Mouse (Mus musculus) heart, embryonic 11.5 days (tissue): ENCODE results near the gene Synj2bp. TPM values are rescaled to one million over a fixed set of nuclear protein-coding genes. Genes with fewer than 3 reads are reported as not detected.
A peak's percentile ranks its signal among the peaks of the same experiment; 100 is the strongest.
"Not testable (repeated sequence)": the region's sequence is repeated elsewhere in the genome, so short reads cannot be mapped to it uniquely, and the experiment has no call there.

Experiments used
- ATAC-seq: fragments of 200-750 bp; cut with Nextera tagmentation; replicated peaks from 2 replicates; pipeline ENCODE4 v1.8.0; 2017; ENCODE audit warnings: moderate library complexity; ENCODE audit not compliant: insufficient number of reproducible peaks, low FRiP score, low TSS enrichment
- H3K27ac ChIP-seq: fragments of 300-500 bp; sonication (generic); 2 replicates; pipeline ENCODE4 v1.5.1; 2014; ENCODE audit warnings: mild to moderate bottlenecking, low read depth, low read length
- H3K27me3 ChIP-seq: fragments of 300-500 bp; sonication (generic); 2 replicates; pipeline ENCODE4 v1.6.1; 2014; ENCODE audit warnings: mild to moderate bottlenecking, low read length, mixed read lengths; ENCODE audit not compliant: control insufficient read depth, insufficient read depth
- H3K36me3 ChIP-seq: fragments of 300-500 bp; sonication (generic); 2 replicates; pipeline ENCODE4 v1.6.1; 2014; ENCODE audit warnings: mild to moderate bottlenecking, low read length, moderate library complexity, mixed read lengths; ENCODE audit not compliant: control insufficient read depth, insufficient read depth
- H3K4me1 ChIP-seq: fragments of 300-500 bp; sonication (generic); 2 replicates; pipeline ENCODE4 v1.6.1; 2014; ENCODE audit warnings: low read length; ENCODE audit not compliant: control insufficient read depth, insufficient read depth
- H3K4me2 ChIP-seq: fragments of 300-500 bp; sonication (generic); 2 replicates; pipeline ENCODE4 v1.6.1; 2014; ENCODE audit warnings: mild to moderate bottlenecking, moderate library complexity
- H3K4me3 ChIP-seq: fragments of 300-500 bp; sonication (generic); 2 replicates; pipeline ENCODE4 v1.5.1; 2014; ENCODE audit warnings: low read depth, low read length
- H3K9ac ChIP-seq: fragments of 300-500 bp; sonication (generic); 2 replicates; pipeline ENCODE4 v1.6.1; 2014; ENCODE audit warnings: mild to moderate bottlenecking, low read depth, low read length, moderate library complexity
- H3K9me3 ChIP-seq: fragments of 300-500 bp; sonication (generic); replicated peaks from 2 replicates; pipeline ENCODE4 v1.6.1; 2016; ENCODE audit warnings: low read length; ENCODE audit not compliant: control insufficient read depth
- WGBS: fragments of 180-500 bp; shearing (Covaris S2); extraction: QIAGEN DNeasy Blood & Tissue Kit; methylation state at CpG from one replicate; pipeline ENCODE4 v1.1.7; 2014; ENCODE audit not compliant: insufficient replicate concordance; 5-methylcytosine and 5-hydroxymethylcytosine counted together
- polyA plus RNA-seq: library from polyadenylated mRNA; unstranded; fragments of >200 nt; fragmentation: Nextera tagmentation; extraction: Ambion mirVana; gene quantifications from 2 replicates; pipeline ENCODE4 v1.2.1, GENCODE M21; 2014

The Synj2bp gene
- polyA plus RNA-seq, result 35.0 and 40.0 TPM in 2 replicates

GRCm38 (mm10) chr12:81532316-81533028, at the start of gene Synj2bp, which contains the start of gene Gm20498:
Synj2bp (minus strand) TSS chr12:81532911.
Gm20498 (minus strand) TSS chr12:81532905.
- ATAC-seq, result peak; percentile 75
- Histone ChIP-seq H3K27ac (peak within 1 kb of the TSS; percentile 62), H3K9me3 (no peaks in the 10 kb centered on the region), H3K4me3 (peak within 1 kb of the TSS; percentile 66), H3K9ac (peak within 1 kb of the TSS; percentile 76), H3K4me1 (peaks cover 5% of the 10 kb centered on the region; the same call in 1 of the 2 replicates), H3K36me3 (no peaks in the 10 kb centered on the region), H3K4me2 (peak within 1 kb of the TSS; percentile 66), H3K27me3 (no peaks in the 10 kb centered on the region)
- under 1% methylated on average over 46 of the region's 46 CpGs for WGBS

DNA sequence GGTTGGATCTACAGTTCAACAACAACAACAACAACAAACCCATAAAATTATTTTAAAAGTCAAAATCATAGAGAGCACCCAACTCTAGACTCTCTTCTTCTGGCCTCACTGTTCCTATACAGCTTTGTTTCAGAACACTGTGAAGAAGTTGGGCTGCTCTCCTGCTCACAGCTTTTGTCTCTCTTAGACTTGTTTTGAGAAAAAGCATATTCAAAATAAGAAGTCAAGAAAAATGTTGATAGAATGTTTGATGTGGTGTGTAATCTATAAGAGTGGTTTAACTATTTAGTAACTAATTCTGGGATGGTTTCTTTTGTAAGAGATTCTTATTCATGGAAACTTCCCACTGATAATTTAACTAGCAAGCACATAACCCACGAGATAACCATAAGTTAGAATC, 35.7 kb upstream of the Synj2bp start, which contains the start of gene Adam21:
TSS of gene Adam21 (minus strand) at position 101 of the 400 bp plus-strand sequence.
- H3K4me1 ChIP-seq, result no peaks in the 10 kb centered on the region
- 94% methylated on average over 1 of the region's 1 CpGs for WGBS
- no peak for ATAC-seq

DNA sequence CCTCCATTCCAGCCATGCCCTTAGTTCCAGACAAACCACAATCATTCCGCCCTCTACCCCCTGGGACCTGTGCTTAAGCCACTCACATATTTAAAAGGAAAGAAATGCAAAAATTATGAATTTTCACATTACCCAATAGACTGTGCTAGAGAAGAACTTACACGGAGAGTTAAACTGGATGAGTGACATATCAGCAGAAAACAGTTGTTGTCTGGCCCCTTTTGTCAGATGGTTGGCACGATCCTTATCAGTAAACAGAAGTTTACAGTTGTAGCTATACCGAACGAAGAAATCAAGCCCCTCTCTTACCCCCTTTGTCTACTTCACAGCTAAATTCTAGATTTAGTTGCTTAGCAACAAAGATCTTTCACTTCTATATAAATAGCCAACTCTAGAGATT, 35.2 kb upstream of the Synj2bp start:
- ATAC-seq, result no peak
- Histone ChIP-seq H3K4me3 (no peak overlapping the region), H3K4me2 (no peak overlapping the region), H3K27ac (no peak overlapping the region), H3K36me3 (peaks cover 5% of the 10 kb centered on the region), H3K9ac (no peak overlapping the region), H3K27me3 (no peaks in the 10 kb centered on the region), H3K4me1 (no peaks in the 10 kb centered on the region), H3K9me3 (no peaks in the 10 kb centered on the region)
- 79% methylated on average over 5 of the region's 5 CpGs for WGBS

More for the DNA sequence above, 35.7 kb upstream of the Synj2bp start, which contains the start of gene Adam21:
- no peaks in the 10 kb centered on the region for H3K27me3 ChIP-seq
- H3K36me3 ChIP-seq, result peaks cover 5% of the 10 kb centered on the region
- no peak within 1 kb of the TSS for H3K4me2 ChIP-seq
- no peak within 1 kb of the TSS for H3K9ac ChIP-seq
- H3K4me3 ChIP-seq, result no peak within 1 kb of the TSS
- H3K27ac ChIP-seq, result no peak within 1 kb of the TSS
- no peaks in the 10 kb centered on the region for H3K9me3 ChIP-seq

- no peak for ATAC-seq
- H3K4me2 ChIP-seq, result no peak overlapping the region
- no peak overlapping the region for H3K9ac ChIP-seq
- H3K27me3 ChIP-seq, result no peaks in the 10 kb centered on the region
- H3K36me3 ChIP-seq, result no peaks in the 10 kb centered on the region
- H3K27ac ChIP-seq, result no peak overlapping the region
- no peaks in the 10 kb centered on the region for H3K4me1 ChIP-seq
- 88% methylated on average over 3 of the region's 3 CpGs for WGBS
- H3K9me3 ChIP-seq, result no peaks in the 10 kb centered on the region
- no peak overlapping the region for H3K4me3 ChIP-seq
Measured at GRCm38 (mm10) chr12:81564173-81564572, 31.5 kb upstream of the Synj2bp start.

DNA sequence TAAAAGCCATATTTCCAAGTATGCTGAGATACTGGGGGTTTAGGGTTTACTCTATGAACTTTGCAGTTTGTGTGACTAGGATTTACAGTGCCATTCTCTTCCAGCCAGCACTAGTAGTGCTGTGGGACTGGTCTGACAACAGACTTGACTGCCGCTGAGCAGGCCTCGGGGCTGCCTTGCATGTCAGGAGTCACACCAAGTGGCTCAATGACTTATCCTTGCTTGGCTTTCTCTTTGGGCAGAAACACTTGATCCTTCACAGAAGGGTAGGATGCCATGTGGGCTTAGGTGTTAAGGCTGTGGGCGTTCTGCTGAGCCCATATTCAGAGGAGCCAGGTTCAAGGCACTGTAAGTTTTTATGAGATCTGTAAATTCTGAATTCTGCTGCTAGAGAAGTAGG, 16.6 kb upstream of the Synj2bp start:
- Histone ChIP-seq H3K27ac (no peak overlapping the region), H3K27me3 (no peaks in the 10 kb centered on the region), H3K4me3 (no peak overlapping the region), H3K4me2 (no peak overlapping the region), H3K36me3 (no peaks in the 10 kb centered on the region), H3K4me1 (no peaks in the 10 kb centered on the region), H3K9me3 (no peaks in the 10 kb centered on the region), H3K9ac (no peak overlapping the region)
- no peak for ATAC-seq
- 79% methylated on average over 3 of the region's 3 CpGs for WGBS

- Histone ChIP-seq H3K9me3 (no peaks in the 10 kb centered on the region), H3K4me3 (no peak overlapping the region), H3K27ac (no peak overlapping the region), H3K36me3 (no peaks in the 10 kb centered on the region), H3K9ac (no peak overlapping the region), H3K4me1 (no peaks in the 10 kb centered on the region), H3K27me3 (no peaks in the 10 kb centered on the region), H3K4me2 (no peak overlapping the region)
- no peak for ATAC-seq
- WGBS, result 63% methylated on average over 4 of the region's 4 CpGs
Measured at GRCm38 (mm10) chr12:81547163-81547562, 14.5 kb upstream of the Synj2bp start.

GRCm38 (mm10) chr12:81533029-81533419, 313 bp upstream of the Synj2bp start:
- Histone ChIP-seq H3K4me2 (peak overlapping the region; percentile 66), H3K27me3 (no peaks in the 10 kb centered on the region), H3K9ac (peak overlapping the region; percentile 76), H3K9me3 (no peaks in the 10 kb centered on the region), H3K4me3 (peak overlapping the region; percentile 66), H3K27ac (peak overlapping the region; percentile 62; the same call in 1 of the 2 replicates), H3K36me3 (no peaks in the 10 kb centered on the region), H3K4me1 (peaks cover 5% of the 10 kb centered on the region; the same call in 1 of the 2 replicates)
- 40% methylated on average over 4 of the region's 4 CpGs for WGBS
- ATAC-seq, result no peak

DNA sequence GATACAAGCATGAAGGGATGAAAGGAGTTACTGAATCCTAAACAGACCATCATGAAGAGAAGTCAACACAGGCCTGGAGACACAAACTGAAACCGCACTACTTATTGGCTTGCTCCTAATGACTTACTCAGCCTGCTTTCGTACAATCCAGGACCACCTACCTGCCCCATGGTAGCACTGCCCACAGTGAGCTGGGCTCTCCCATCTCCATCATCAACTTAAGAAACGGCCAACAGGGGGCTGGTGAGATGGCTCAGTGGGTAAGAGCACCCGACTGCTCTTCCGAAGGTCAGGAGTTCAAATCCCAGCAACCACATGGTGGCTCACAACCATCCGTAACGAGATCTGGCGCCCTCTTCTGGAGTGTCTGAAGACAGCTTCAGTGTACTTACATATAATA, 2.1 kb downstream of the Synj2bp start:
- ATAC-seq, H3K27ac ChIP-seq, H3K9me3 ChIP-seq, H3K9ac ChIP-seq, H3K4me1 ChIP-seq, H3K4me3 ChIP-seq, H3K4me2 ChIP-seq, H3K36me3 ChIP-seq, H3K27me3 ChIP-seq: not testable (repeated sequence)
- 82% methylated on average over 5 of the region's 8 CpGs for WGBS

DNA sequence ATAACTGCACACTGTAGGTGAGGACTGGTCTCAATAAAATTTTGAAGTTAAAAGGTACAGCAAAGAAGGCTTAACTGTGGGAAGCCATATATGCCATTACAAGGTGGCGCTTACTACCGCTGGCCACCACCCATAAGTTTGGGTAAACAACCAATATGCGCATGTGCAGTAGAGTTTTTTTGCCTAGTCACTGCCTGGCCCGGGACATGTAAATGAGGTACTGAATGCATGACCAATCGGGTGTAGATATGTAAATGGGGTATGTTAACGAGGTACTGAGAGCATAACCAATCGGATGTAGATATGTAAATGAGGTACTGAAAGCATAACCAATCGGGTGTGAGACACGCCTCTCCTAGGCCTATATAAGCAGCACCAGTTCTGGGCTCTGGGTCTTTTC, 35.8 kb downstream of the Synj2bp start:
- not testable (repeated sequence) for H3K9ac ChIP-seq, H3K9me3 ChIP-seq, H3K4me3 ChIP-seq, H3K4me1 ChIP-seq, H3K36me3 ChIP-seq, ATAC-seq, H3K27ac ChIP-seq, H3K27me3 ChIP-seq, H3K4me2 ChIP-seq
- 96% methylated on average over 9 of the region's 9 CpGs for WGBS
